Mouse (Mus musculus): ENCODE results near the gene Evi5l.

GRCm38 (mm10) chr8:4238434-4239192, 72.2 kb downstream of the Evi5l start, which contains the start of the genes Map2k7 and Gm49320:
- TF ChIP-seq POLR2A (IDR thresholded peaks at IDR 0.05; ENCODE audit: borderline replicate concordance, low read depth, low read length) (no peak), CTCF (IDR thresholded peaks at IDR 0.05; ENCODE audit: low read depth, low read length) (no peak)
